In genomic region chr1:92142793-92143192, GRCm38 (mm10) we compare ENCODE assay signal across 24 mouse cellular contexts. TPM values are rescaled to one million over a fixed set of nuclear protein-coding genes. Genes with fewer than 3 reads are reported as not detected.
DNase-seq lines count a peak whose midpoint lies in the region; ATAC-seq and TF ChIP-seq lines count a peak whose summit lies in the region.
"Had no signal": no experiment of that assay in that cellular context is flagged by ENCODE, and none has a peak within 500 bp of the region (broad histone marks: within the 10 kb centered on the region; RNA-seq: fewer than 3 reads in every experiment).

No protein-coding gene starts in this region.

- H3K9ac ChIP-seq in forebrain, embryonic 14.5 days (ENCODE audit: low read length), result no peak overlapping the region
- no peak overlapping the region for H3K9ac ChIP-seq in forebrain, embryonic 12.5 days
- H3K9ac ChIP-seq in hindbrain, embryonic 14.5 days, result no peak overlapping the region
- no peak overlapping the region for H3K9ac ChIP-seq in hindbrain, embryonic 13.5 days
- H3K9ac ChIP-seq in forebrain, embryonic 16.5 days (replicated peaks; ENCODE audit: low read depth, low read length), result no peak overlapping the region
- H3K9ac ChIP-seq: embryonic facial prominence, embryonic 12.5 days; embryonic facial prominence, embryonic 15.5 days had no signal

- ATAC-seq in forebrain, embryonic 14.5 days, result peak; percentile 29; the same call in 1 of the 2 replicates
- ATAC-seq in forebrain, embryonic 12.5 days (ENCODE audit: low FRiP score), result no peak
- ATAC-seq in hindbrain, embryonic 14.5 days (ENCODE audit: low FRiP score), result peak; percentile 34; the same call in 1 of the 2 replicates
- no peak for ATAC-seq in hindbrain, embryonic 13.5 days (ENCODE audit: low FRiP score)
- peak; percentile 67 for ATAC-seq in forebrain, embryonic 16.5 days
- ATAC-seq: hindbrain, postnatal 0 days; inflammation-experienced regulatory T-cells, adult 6 months; intestine, embryonic 16.5 days had no signal

- 0 out of 2 replicates have a peak, but pooled peaks cover 4% of the 10 kb centered on the region for H3K36me3 ChIP-seq in forebrain, embryonic 14.5 days (ENCODE audit: control insufficient read depth, insufficient read depth, low read length)
- H3K36me3 ChIP-seq in forebrain, embryonic 12.5 days (replicated peaks), result peaks cover 8% of the 10 kb centered on the region
- H3K36me3 ChIP-seq in hindbrain, embryonic 14.5 days (replicated peaks; ENCODE audit: control insufficient read depth, insufficient read depth), result peaks cover 9% of the 10 kb centered on the region
- H3K36me3 ChIP-seq in hindbrain, embryonic 13.5 days, result peaks cover 11% of the 10 kb centered on the region; the same call in 1 of the 2 replicates
- 0 out of 2 replicates have a peak, but pooled peaks cover 2% of the 10 kb centered on the region for H3K36me3 ChIP-seq in forebrain, embryonic 16.5 days (ENCODE audit: control insufficient read depth, insufficient read depth)

- peak; percentile 24 for DNase-seq in forebrain, embryonic 14.5 days (ENCODE audit: low spot score)
- no peak for DNase-seq in hindbrain, embryonic 14.5 days (ENCODE audit: low spot score)
- peak; percentile 93 for DNase-seq in Muller cell, postnatal 12 days (ENCODE audit: inconsistent ontology term)
- DNase-seq in cerebellum, adult 2 months, result no peak
- DNase-seq: adrenal gland, postnatal 14 days; B cell, adult 2 months; cerebellum, adult 18-20 months; cerebellum, adult 9-11 months; gastrocnemius, postnatal 10 days; gastrocnemius, postnatal 36 days; kidney, adult 18-20 months; kidney, adult 9 months had no signal

- no peaks in the 10 kb centered on the region for H3K9me3 ChIP-seq in forebrain, embryonic 14.5 days (replicated peaks; ENCODE audit: control insufficient read depth, low read length)
- no peaks in the 10 kb centered on the region for H3K9me3 ChIP-seq in forebrain, embryonic 12.5 days
- no peaks in the 10 kb centered on the region for H3K9me3 ChIP-seq in hindbrain, embryonic 14.5 days (ENCODE audit: control insufficient read depth, low read length)
- no peaks in the 10 kb centered on the region for H3K9me3 ChIP-seq in hindbrain, embryonic 13.5 days
- H3K9me3 ChIP-seq in forebrain, embryonic 16.5 days (ENCODE audit: control insufficient read depth, low read length), result no peaks in the 10 kb centered on the region
- H3K9me3 ChIP-seq: embryonic facial prominence, embryonic 12.5 days; embryonic facial prominence, embryonic 15.5 days; G1E; hindbrain, embryonic 10.5 days had no signal

- H3K27ac ChIP-seq in forebrain, embryonic 14.5 days (ENCODE audit: low read depth, low read length), result no peak overlapping the region
- no peak overlapping the region for H3K27ac ChIP-seq in forebrain, embryonic 12.5 days
- no peak overlapping the region for H3K27ac ChIP-seq in hindbrain, embryonic 14.5 days
- H3K27ac ChIP-seq in hindbrain, embryonic 13.5 days, result no peak overlapping the region
- no peak overlapping the region for H3K27ac ChIP-seq in forebrain, embryonic 16.5 days (ENCODE audit: low read length)
- no peak overlapping the region for H3K27ac ChIP-seq in cerebellum, adult 2 months (ENCODE audit: insufficient read depth, low read length)
- H3K27ac ChIP-seq: embryonic facial prominence, embryonic 12.5 days; embryonic facial prominence, embryonic 15.5 days; hindbrain, embryonic 10.5 days; hindbrain, postnatal 0 days had no signal

- H3K4me3 ChIP-seq in forebrain, embryonic 14.5 days (ENCODE audit: low read depth, low read length), result no peak overlapping the region
- no peak overlapping the region for H3K4me3 ChIP-seq in forebrain, embryonic 12.5 days (replicated peaks)
- H3K4me3 ChIP-seq in hindbrain, embryonic 14.5 days (replicated peaks; ENCODE audit: low read length), result no peak overlapping the region
- H3K4me3 ChIP-seq in hindbrain, embryonic 13.5 days, result no peak overlapping the region
- H3K4me3 ChIP-seq in forebrain, embryonic 16.5 days (replicated peaks; ENCODE audit: low read length), result no peak overlapping the region
- H3K4me3 ChIP-seq in cerebellum, adult 2 months (replicated peaks; ENCODE audit: insufficient read depth, low read depth, low read length), result no peak overlapping the region
- H3K4me3 ChIP-seq: embryonic facial prominence, embryonic 12.5 days; embryonic facial prominence, embryonic 15.5 days; hindbrain, embryonic 10.5 days had no signal

- H3K4me1 ChIP-seq in forebrain, embryonic 14.5 days (ENCODE audit: control insufficient read depth, insufficient read depth, low read length), result peaks cover 7% of the 10 kb centered on the region; the same call in 1 of the 2 replicates
- peaks cover 15% of the 10 kb centered on the region for H3K4me1 ChIP-seq in forebrain, embryonic 12.5 days
- H3K4me1 ChIP-seq in hindbrain, embryonic 14.5 days (replicated peaks; ENCODE audit: control insufficient read depth, insufficient read depth, low read length), result peaks cover 13% of the 10 kb centered on the region
- H3K4me1 ChIP-seq in hindbrain, embryonic 13.5 days (replicated peaks), result peaks cover 24% of the 10 kb centered on the region
- H3K4me1 ChIP-seq in forebrain, embryonic 16.5 days (replicated peaks; ENCODE audit: control insufficient read depth, insufficient read depth, low read length), result peaks cover 22% of the 10 kb centered on the region
- H3K4me1 ChIP-seq in cerebellum, adult 2 months (ENCODE audit: control insufficient read depth, insufficient read depth, low read length), result peaks cover 24% of the 10 kb centered on the region

- no peaks in the 10 kb centered on the region for H3K27me3 ChIP-seq in forebrain, embryonic 14.5 days (replicated peaks; ENCODE audit: control insufficient read depth, insufficient read depth, low read length)
- no peaks in the 10 kb centered on the region for H3K27me3 ChIP-seq in forebrain, embryonic 12.5 days
- H3K27me3 ChIP-seq in hindbrain, embryonic 14.5 days (ENCODE audit: control insufficient read depth, insufficient read depth, low read length), result no peaks in the 10 kb centered on the region
- no peaks in the 10 kb centered on the region for H3K27me3 ChIP-seq in hindbrain, embryonic 13.5 days
- no peaks in the 10 kb centered on the region for H3K27me3 ChIP-seq in forebrain, embryonic 16.5 days (replicated peaks; ENCODE audit: control insufficient read depth, insufficient read depth, low read length)
- H3K27me3 ChIP-seq in cerebellum, adult 2 months (ENCODE audit: control insufficient read depth, insufficient read depth, low read length), result no peaks in the 10 kb centered on the region
- H3K27me3 ChIP-seq: CH12.LX; embryonic facial prominence, embryonic 12.5 days; embryonic facial prominence, embryonic 15.5 days had no signal

- 47% methylated on average over 4 of the region's 4 CpGs for WGBS in forebrain, embryonic 14.5 days
- WGBS in forebrain, embryonic 12.5 days, result 78% methylated on average over 4 of the region's 4 CpGs
- WGBS in hindbrain, embryonic 14.5 days, result 70% methylated on average over 4 of the region's 4 CpGs
- WGBS in hindbrain, embryonic 13.5 days, result 66% methylated on average over 4 of the region's 4 CpGs
- WGBS in forebrain, embryonic 16.5 days, result 59% methylated on average over 4 of the region's 4 CpGs
- 61% methylated on average over 4 of the region's 4 CpGs for WGBS in cerebellum, adult 2 months

- TF ChIP-seq POLR2A in cerebellum, adult 2 months (IDR thresholded peaks at IDR 0.05; ENCODE audit: borderline replicate concordance, insufficient read depth, low read length), result no peak

- no peak overlapping the region for H3K4me2 ChIP-seq in forebrain, embryonic 14.5 days (ENCODE audit: low read length)
- no peak overlapping the region for H3K4me2 ChIP-seq in forebrain, embryonic 12.5 days
- no peak overlapping the region for H3K4me2 ChIP-seq in hindbrain, embryonic 14.5 days (replicated peaks)
- no peak overlapping the region for H3K4me2 ChIP-seq in hindbrain, embryonic 13.5 days
- no peak overlapping the region for H3K4me2 ChIP-seq in forebrain, embryonic 16.5 days (ENCODE audit: low read length)
- H3K4me2 ChIP-seq: embryonic facial prominence, embryonic 12.5 days; embryonic facial prominence, embryonic 15.5 days; heart, embryonic 11.5 days had no signal

- TF ChIP-seq CTCF in cerebellum, adult 2 months (IDR thresholded peaks at IDR 0.05; ENCODE audit: borderline replicate concordance, insufficient read depth, low read depth, low read length), result no peak

RNA-seq across cellular contexts. Expression of gene Hdac4, which starts 52.7 kb away (rescaled TPM):
- 16.5 and 22.7 TPM in 2 replicates for polyA plus RNA-seq in forebrain, embryonic 14.5 days (2014; fragmentation: Nextera tagmentation; extraction: Ambion mirVana)
- 21.4 and 24.8 TPM in 2 replicates for polyA plus RNA-seq in forebrain, embryonic 12.5 days (2016; fragmentation: Nextera tagmentation; extraction: Ambion mirVana)
- 26.9 and 27.5 TPM in 2 replicates for polyA plus RNA-seq in hindbrain, embryonic 14.5 days (2014; fragmentation: Nextera tagmentation; extraction: Ambion mirVana)
- 25.3 and 25.7 TPM in 2 replicates for polyA plus RNA-seq in hindbrain, embryonic 13.5 days (2015; fragmentation: Nextera tagmentation; extraction: Ambion mirVana)
- polyA plus RNA-seq in forebrain, embryonic 16.5 days (2015; fragmentation: Nextera tagmentation; extraction: Ambion mirVana), result 31.3 and 32.8 TPM in 2 replicates
- polyA plus RNA-seq in cerebellum, adult 2 months (2012; rRNA removed), result 24.7 and 27.7 TPM in 2 replicates

Comparison
In these comparisons a context has a peak if more than half of its experiments do, and no peak if none do; other contexts are left out.
1. ATAC-seq: peak in forebrain, embryonic 14.5 days (single experiment), hindbrain, embryonic 14.5 days (single experiment) and forebrain, embryonic 16.5 days (single experiment); none in forebrain, embryonic 12.5 days (single experiment) and hindbrain, embryonic 13.5 days (single experiment).
2. DNase-seq: peak in forebrain, embryonic 14.5 days (single experiment) and Muller cell, postnatal 12 days (single experiment); none in hindbrain, embryonic 14.5 days (single experiment) and cerebellum, adult 2 months (0 of 2).